Mouse (Mus musculus): ENCODE measurements around the gene Bbof1. TPM values are rescaled to one million over a fixed set of nuclear protein-coding genes. Genes with fewer than 3 reads are reported as not detected.

Bbof1 gene
- total RNA-seq, 1 experiment: 1.2 TPM

DNA sequence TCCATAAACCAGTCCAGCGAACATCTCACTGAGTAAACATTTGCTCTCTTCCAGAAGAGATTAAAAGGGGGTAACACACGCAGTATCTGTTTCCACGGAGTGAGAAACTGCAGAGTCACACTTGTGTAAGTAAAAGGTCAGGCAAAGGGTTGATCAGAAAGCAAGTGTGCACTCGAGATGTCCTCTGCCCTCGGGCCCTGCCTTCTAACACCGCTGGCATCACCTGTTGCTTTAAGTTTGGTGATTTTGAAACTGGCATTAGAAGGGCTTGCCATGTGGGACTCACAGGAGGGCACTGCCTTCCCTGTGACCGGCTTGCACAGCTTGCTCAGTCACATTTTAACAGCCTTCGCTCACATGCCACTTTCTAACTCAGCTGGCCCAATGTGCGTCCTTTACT is 9.2 kb upstream of the Bbof1 start:
- DNase-seq (ENCODE audit: low read depth, low spot score): no peak
- H3K4me1 ChIP-seq (ENCODE audit: control insufficient read depth in 2 of 2, insufficient read depth in 2 of 2, low read length in 2 of 2, poor library complexity in 1 of 2): peaks cover 0 to 2% of the 10 kb centered on the region in 2 experiments; a peak in 1 of 4 replicates
- in situ Hi-C loops (cut with MboI; ENCODE audit: low sequenced_read_pairs in 2 of 2, unreplicated experiment in 2 of 2): no loop called here
- H3K4me3 ChIP-seq (ENCODE audit: insufficient read depth in 1 of 2, low read depth in 1 of 2, low read length in 2 of 2, poor library complexity in 1 of 2, severe bottlenecking in 1 of 2): no peak overlapping the region
- no peak overlapping the region for H3K27ac ChIP-seq (ENCODE audit: insufficient read depth, low read depth, low read length, poor library complexity, severe bottlenecking)
- no peaks in the 10 kb centered on the region for H3K36me3 ChIP-seq (ENCODE audit: control insufficient read depth, insufficient read depth, low read length, poor library complexity, severe bottlenecking)
- TF ChIP-seq HCFC1 (IDR thresholded peaks at IDR 0.05; ENCODE audit: borderline replicate concordance, insufficient read depth, low read length): no peak
- no peak for TF ChIP-seq ZC3H11A (IDR thresholded peaks at IDR 0.05; ENCODE audit: borderline replicate concordance, low read depth, low read length)
- TF ChIP-seq MAFK (IDR thresholded peaks at IDR 0.05; ENCODE audit: insufficient read depth, low read depth, low read length): no peak
- no peak for TF ChIP-seq ZNF384 (IDR thresholded peaks at IDR 0.05; ENCODE audit: low read depth, low read length)
- no peak for TF ChIP-seq CHD2 (IDR thresholded peaks at IDR 0.05; ENCODE audit: low read depth, low read length)
- no peak overlapping the region for H3K9ac ChIP-seq (ENCODE audit: insufficient read depth, low read depth, low read length, poor library complexity, severe bottlenecking)
- no peaks in the 10 kb centered on the region for H3K9me3 ChIP-seq (ENCODE audit: control insufficient read depth, insufficient read depth, low read depth, low read length)

GRCm38 (mm10) chr12:84400068-84400467 is 8.8 kb upstream of the Bbof1 start:
- H3K9me3 ChIP-seq (ENCODE audit: control insufficient read depth, insufficient read depth, low read depth, low read length): no peaks in the 10 kb centered on the region
- H3K27ac ChIP-seq (ENCODE audit: insufficient read depth, low read depth, low read length, poor library complexity, severe bottlenecking): no peak overlapping the region
- TF ChIP-seq HCFC1 (IDR thresholded peaks at IDR 0.05; ENCODE audit: borderline replicate concordance, insufficient read depth, low read length): no peak
- TF ChIP-seq ZC3H11A (IDR thresholded peaks at IDR 0.05; ENCODE audit: borderline replicate concordance, low read depth, low read length): no peak
- TF ChIP-seq MAFK (IDR thresholded peaks at IDR 0.05; ENCODE audit: insufficient read depth, low read depth, low read length): no peak
- TF ChIP-seq CHD2 (IDR thresholded peaks at IDR 0.05; ENCODE audit: low read depth, low read length): no peak
- no peak for TF ChIP-seq ZNF384 (IDR thresholded peaks at IDR 0.05; ENCODE audit: low read depth, low read length)
- no peak overlapping the region for H3K4me3 ChIP-seq (ENCODE audit: insufficient read depth in 1 of 2, low read depth in 1 of 2, low read length in 2 of 2, poor library complexity in 1 of 2, severe bottlenecking in 1 of 2)
- no peak for DNase-seq (ENCODE audit: low read depth, low spot score)
- in situ Hi-C loops (cut with MboI; ENCODE audit: low sequenced_read_pairs in 2 of 2, unreplicated experiment in 2 of 2): no loop called here
- H3K36me3 ChIP-seq (ENCODE audit: control insufficient read depth, insufficient read depth, low read length, poor library complexity, severe bottlenecking): no peaks in the 10 kb centered on the region
- H3K9ac ChIP-seq (ENCODE audit: insufficient read depth, low read depth, low read length, poor library complexity, severe bottlenecking): no peak overlapping the region
- H3K4me1 ChIP-seq (ENCODE audit: control insufficient read depth in 2 of 2, insufficient read depth in 2 of 2, low read length in 2 of 2, poor library complexity in 1 of 2): peaks cover 0 to 2% of the 10 kb centered on the region in 2 experiments; a peak in 1 of 4 replicates

DNA sequence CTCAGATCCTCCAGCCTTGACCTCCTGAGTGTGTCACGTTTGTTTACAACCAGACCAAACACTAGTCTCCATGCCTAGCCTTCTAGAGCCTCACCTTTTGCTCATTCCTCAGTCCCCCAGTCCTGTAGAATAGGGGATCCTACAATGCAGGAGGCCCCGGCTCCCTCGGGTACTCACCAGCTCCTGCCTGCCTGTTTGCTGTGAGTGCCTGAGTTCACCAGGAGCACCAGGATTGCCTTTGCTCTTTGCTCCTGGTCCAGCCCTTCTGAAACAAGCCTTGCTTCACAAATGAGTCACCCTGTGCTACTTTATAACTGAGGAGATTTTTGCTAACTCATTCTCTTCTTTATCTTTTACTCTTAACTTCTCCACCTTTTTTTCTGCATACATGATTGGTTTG is 8.2 kb upstream of the Bbof1 start:
- no peaks in the 10 kb centered on the region for H3K36me3 ChIP-seq (ENCODE audit: control insufficient read depth, insufficient read depth, low read length, poor library complexity, severe bottlenecking)
- peaks cover 0 to under 1% of the 10 kb centered on the region in 2 experiments; a peak in 1 of 4 replicates for H3K4me1 ChIP-seq (ENCODE audit: control insufficient read depth in 2 of 2, insufficient read depth in 2 of 2, low read length in 2 of 2, poor library complexity in 1 of 2)
- DNase-seq (ENCODE audit: low read depth, low spot score): no peak
- no peak overlapping the region for H3K4me3 ChIP-seq (ENCODE audit: insufficient read depth in 1 of 2, low read depth in 1 of 2, low read length in 2 of 2, poor library complexity in 1 of 2, severe bottlenecking in 1 of 2)
- no peak overlapping the region for H3K27ac ChIP-seq (ENCODE audit: insufficient read depth, low read depth, low read length, poor library complexity, severe bottlenecking)
- TF ChIP-seq ZNF384 (IDR thresholded peaks at IDR 0.05; ENCODE audit: low read depth, low read length) (no peak), ZC3H11A (IDR thresholded peaks at IDR 0.05; ENCODE audit: borderline replicate concordance, low read depth, low read length) (no peak), CHD2 (IDR thresholded peaks at IDR 0.05; ENCODE audit: low read depth, low read length) (no peak), HCFC1 (IDR thresholded peaks at IDR 0.05; ENCODE audit: borderline replicate concordance, insufficient read depth, low read length) (no peak), MAFK (IDR thresholded peaks at IDR 0.05; ENCODE audit: insufficient read depth, low read depth, low read length) (no peak)
- H3K9me3 ChIP-seq (ENCODE audit: control insufficient read depth, insufficient read depth, low read depth, low read length): no peaks in the 10 kb centered on the region
- in situ Hi-C loops (cut with MboI; ENCODE audit: low sequenced_read_pairs in 2 of 2, unreplicated experiment in 2 of 2): no loop called here
- no peak overlapping the region for H3K9ac ChIP-seq (ENCODE audit: insufficient read depth, low read depth, low read length, poor library complexity, severe bottlenecking)

- no peak for DNase-seq (ENCODE audit: low read depth, low spot score)
- in situ Hi-C loops (cut with MboI; ENCODE audit: low sequenced_read_pairs in 2 of 2, unreplicated experiment in 2 of 2): no loop called here
- no peaks in the 10 kb centered on the region for H3K36me3 ChIP-seq (ENCODE audit: control insufficient read depth, insufficient read depth, low read length, poor library complexity, severe bottlenecking)
- TF ChIP-seq ZC3H11A (IDR thresholded peaks at IDR 0.05; ENCODE audit: borderline replicate concordance, low read depth, low read length) (no peak), MAFK (IDR thresholded peaks at IDR 0.05; ENCODE audit: insufficient read depth, low read depth, low read length) (no peak)
- H3K9me3 ChIP-seq (ENCODE audit: control insufficient read depth, insufficient read depth, low read depth, low read length): no peaks in the 10 kb centered on the region
- no peaks in the 10 kb centered on the region; a peak in 1 of 4 replicates for H3K4me1 ChIP-seq (ENCODE audit: control insufficient read depth in 2 of 2, insufficient read depth in 2 of 2, low read length in 2 of 2, poor library complexity in 1 of 2)
- H3K27ac ChIP-seq (ENCODE audit: insufficient read depth, low read depth, low read length, poor library complexity, severe bottlenecking): 0 out of 2 replicates have a peak overlapping the region, but pooled peaks have one; percentile 12
- H3K9ac ChIP-seq (ENCODE audit: insufficient read depth, low read depth, low read length, poor library complexity, severe bottlenecking): no peak overlapping the region
- H3K4me3 ChIP-seq (ENCODE audit: insufficient read depth in 1 of 2, low read depth in 1 of 2, low read length in 2 of 2, poor library complexity in 1 of 2, severe bottlenecking in 1 of 2): no peak overlapping the region
Measured at GRCm38 (mm10) chr12:84402923-84403322, 5.9 kb upstream of the Bbof1 start.

DNA sequence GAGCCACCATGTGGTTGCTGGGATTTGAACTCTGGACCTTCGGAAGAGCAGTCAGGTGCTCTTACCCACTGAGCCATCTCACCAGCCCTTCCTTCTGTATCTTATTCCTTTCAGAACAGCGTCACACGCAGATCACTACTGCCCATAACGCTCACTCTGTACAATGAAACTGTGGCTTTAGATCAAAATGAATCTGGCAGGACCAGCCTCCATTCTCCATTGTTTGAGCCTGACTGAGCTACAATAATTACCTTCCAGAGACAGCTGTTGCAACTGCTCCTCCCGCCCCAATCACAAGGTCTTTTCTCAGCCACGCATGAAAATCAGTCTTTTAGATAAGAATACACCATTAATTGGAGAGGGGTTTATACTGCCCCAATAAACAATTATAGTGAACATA is 4.3 kb upstream of the Bbof1 start:
- TF ChIP-seq ZNF384 (IDR thresholded peaks at IDR 0.05; ENCODE audit: low read depth, low read length): 0 out of 2 replicates have a peak, but pooled peaks have one; percentile 37
- TF ChIP-seq CHD2 (IDR thresholded peaks at IDR 0.05; ENCODE audit: low read depth, low read length): no peak
- in situ Hi-C loops (cut with MboI; ENCODE audit: low sequenced_read_pairs in 2 of 2, unreplicated experiment in 2 of 2): no loop called here
- DNase-seq (ENCODE audit: low read depth, low spot score): no peak

More for the DNA sequence above, 4.3 kb upstream of the Bbof1 start:
- no peaks in the 10 kb centered on the region for H3K36me3 ChIP-seq (ENCODE audit: control insufficient read depth, insufficient read depth, low read length, poor library complexity, severe bottlenecking)
- no peak overlapping the region for H3K4me3 ChIP-seq (ENCODE audit: insufficient read depth in 1 of 2, low read depth in 1 of 2, low read length in 2 of 2, poor library complexity in 1 of 2, severe bottlenecking in 1 of 2)
- H3K9ac ChIP-seq (ENCODE audit: insufficient read depth, low read depth, low read length, poor library complexity, severe bottlenecking): no peak overlapping the region
- H3K9me3 ChIP-seq (ENCODE audit: control insufficient read depth, insufficient read depth, low read depth, low read length): no peaks in the 10 kb centered on the region
- H3K27ac ChIP-seq (ENCODE audit: insufficient read depth, low read depth, low read length, poor library complexity, severe bottlenecking): no peak overlapping the region
- peaks cover 0 to 1% of the 10 kb centered on the region in 2 experiments; a peak in 1 of 4 replicates for H3K4me1 ChIP-seq (ENCODE audit: control insufficient read depth in 2 of 2, insufficient read depth in 2 of 2, low read length in 2 of 2, poor library complexity in 1 of 2)
